Mouse (Mus musculus): Measurements from ENCODE around the gene Mep1a.

DNA sequence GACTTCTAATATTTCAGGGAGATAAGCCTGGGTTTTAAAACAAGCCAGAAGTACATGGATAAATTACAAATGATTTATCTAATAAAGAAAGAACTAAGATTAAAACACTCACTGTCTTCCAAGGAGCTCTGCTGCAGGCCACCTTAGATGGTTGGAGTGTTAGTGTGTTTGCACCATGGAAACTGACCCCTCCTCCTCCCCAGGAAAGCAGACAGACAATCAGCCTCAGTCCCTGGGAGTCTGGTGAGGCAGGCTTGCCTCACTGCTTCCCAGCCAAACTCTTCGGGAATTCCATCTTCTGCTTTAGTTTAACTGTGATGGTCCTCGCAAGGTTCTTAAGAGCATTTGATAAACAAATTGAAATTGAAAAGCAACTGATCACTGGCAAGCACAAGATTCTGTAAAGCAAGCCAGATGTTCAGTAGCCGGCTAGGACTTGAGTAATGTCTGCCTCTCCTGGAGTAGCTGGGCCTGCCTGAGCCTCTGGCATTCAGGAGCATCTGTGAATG is 48.6 kb upstream of the Mep1a start:
- TF ChIP-seq CTCF (IDR thresholded peaks at IDR 0.05; ENCODE audit: borderline replicate concordance, insufficient read depth, low read depth, low read length) (no peak), POLR2A (IDR thresholded peaks at IDR 0.05; ENCODE audit: borderline replicate concordance, insufficient read depth, low read length) (no peak)

All from cerebellum, adult 2 months (tissue).